Mouse (Mus musculus): ENCODE data around the gene Fancm. TPM values are rescaled to one million over a fixed set of nuclear protein-coding genes. Genes with fewer than 3 reads are reported as not detected.

Gene Fancm
- 10 to 100 TPM in 1 of 2 experiments, 1 to 10 TPM in 1; 6.6 to 11.1 TPM for total RNA-seq (2021)
- long read RNA-seq, experiment 1, partial matches to known transcripts = 1 of 1 reads
- long read RNA-seq, experiment 1, other reads (novel, unspliced or antisense) = 0 of 1 reads
- long read RNA-seq, experiment 2, partial matches to known transcripts = 0 of 1 reads
- long read RNA-seq, experiment 2, other reads (novel, unspliced or antisense) = 0 of 1 reads

GRCm38 (mm10) chr12:65075085-65075732 lies at the start of gene Fancm:
Gene Fancm (plus strand): TSS chr12:65075603.
- DNase-seq (ENCODE audit: low spot score in 2 of 2) = peak; percentile 85 to 89

GRCm38 (mm10) chr12:65035839-65036189 lies 39.6 kb upstream of the Fancm start:
- no peak for DNase-seq (ENCODE audit: low spot score in 2 of 2)

- peak; percentile 94 for DNase-seq (ENCODE audit: low spot score in 2 of 2)
Measured at GRCm38 (mm10) chr12:65036190-65036870, 39.1 kb upstream of the Fancm start, which contains the start of gene Prpf39. Gene Prpf39 (plus strand): TSS chr12:65036333.

GRCm38 (mm10) chr12:65036892-65037545 lies 38.4 kb upstream of the Fancm start:
- no peak for DNase-seq (ENCODE audit: low spot score in 2 of 2)

GRCm38 (mm10) chr12:65037546-65037937 lies 37.9 kb upstream of the Fancm start:
- no peak for DNase-seq (ENCODE audit: low spot score in 2 of 2)

- DNase-seq (ENCODE audit: low spot score in 2 of 2) = no peak
Measured at GRCm38 (mm10) chr12:65048799-65049198, 26.6 kb upstream of the Fancm start.

- no peak for DNase-seq (ENCODE audit: low spot score in 2 of 2)
Measured at GRCm38 (mm10) chr12:65058203-65058602, 17.2 kb upstream of the Fancm start.

GRCm38 (mm10) chr12:65061082-65061481 lies 14.3 kb upstream of the Fancm start:
- DNase-seq (ENCODE audit: low spot score in 2 of 2) = no peak

GRCm38 (mm10) chr12:65065241-65065640 lies 10.2 kb upstream of the Fancm start:
- DNase-seq (ENCODE audit: low spot score in 2 of 2) = no peak

GRCm38 (mm10) chr12:65066234-65066633 lies 9.2 kb upstream of the Fancm start:
- no peak for DNase-seq (ENCODE audit: low spot score in 2 of 2)

- no peak for DNase-seq (ENCODE audit: low spot score in 2 of 2)
Measured at GRCm38 (mm10) chr12:65068409-65068808, 7.0 kb upstream of the Fancm start.

- DNase-seq (ENCODE audit: low spot score in 2 of 2) = no peak
Measured at GRCm38 (mm10) chr12:65072911-65073610, 2.3 kb upstream of the Fancm start.

GRCm38 (mm10) chr12:65073611-65074178 lies 1.7 kb upstream of the Fancm start, which contains the start of gene Fkbp3:
Gene Fkbp3 (minus strand): TSS chr12:65074007.
- DNase-seq (ENCODE audit: low spot score in 2 of 2) = peak; percentile 98

- no peak for DNase-seq (ENCODE audit: low spot score in 2 of 2)
Measured at GRCm38 (mm10) chr12:65074651-65075050, 752 bp upstream of the Fancm start.

GRCm38 (mm10) chr12:65075733-65076310 lies 419 bp downstream of the Fancm start:
- no peak for DNase-seq (ENCODE audit: low spot score in 2 of 2)

GRCm38 (mm10) chr12:65076906-65077305 lies 1.5 kb downstream of the Fancm start:
- no peak for DNase-seq (ENCODE audit: low spot score in 2 of 2)

GRCm38 (mm10) chr12:65108746-65109145 lies 33.3 kb downstream of the Fancm start:
- no peak for DNase-seq (ENCODE audit: low spot score in 2 of 2)

GRCm38 (mm10) chr12:65111503-65111902 lies 36.1 kb downstream of the Fancm start:
- DNase-seq (ENCODE audit: low spot score in 2 of 2) = no peak

GRCm38 (mm10) chr12:65112811-65113210 lies 37.4 kb downstream of the Fancm start:
- DNase-seq (ENCODE audit: low spot score in 2 of 2) = no peak

- no peak for DNase-seq (ENCODE audit: low spot score in 2 of 2)
Measured at GRCm38 (mm10) chr12:65113925-65114324, 38.5 kb downstream of the Fancm start.
